Mouse (Mus musculus) limb, embryonic 11.5 days (tissue): ENCODE measurements around the gene Rhebl1. TPM values are rescaled to one million over a fixed set of nuclear protein-coding genes. Genes with fewer than 3 reads are reported as not detected.
"Not testable (repeated sequence)": the region's sequence is repeated elsewhere in the genome, so short reads cannot be mapped to it uniquely, and the experiment has no call there.

Experiments used
- ATAC-seq: fragments of 200-750 bp; cut with Nextera tagmentation; 2 replicates; pipeline ENCODE4 v1.8.0; 2017; ENCODE audit warnings: low read depth; ENCODE audit not compliant: insufficient number of reproducible peaks, low FRiP score, low TSS enrichment
- DNase-seq: peaks from one replicate; pipeline ENCODE4 v3.0.0-alpha.2; 2015; ENCODE audit warnings: low spot score
- H3K27ac ChIP-seq: fragments of 300-500 bp; sonication (generic); replicated peaks from 2 replicates; pipeline ENCODE4 v1.5.1; 2014; ENCODE audit warnings: low read depth, mild to moderate bottlenecking, low read length
- H3K27me3 ChIP-seq: fragments of 300-500 bp; sonication (generic); 2 replicates; pipeline ENCODE4 v1.6.1; 2014; ENCODE audit warnings: mild to moderate bottlenecking, low read length, mixed read lengths; ENCODE audit not compliant: control insufficient read depth, insufficient read depth
- H3K36me3 ChIP-seq: fragments of 300-500 bp; sonication (generic); 2 replicates; pipeline ENCODE4 v1.6.1; 2014; ENCODE audit warnings: mild to moderate bottlenecking, low read length, moderate library complexity, mixed read lengths; ENCODE audit not compliant: control insufficient read depth, insufficient read depth
- H3K4me1 ChIP-seq: fragments of 300-500 bp; sonication (generic); 2 replicates; pipeline ENCODE4 v1.6.1; 2014; ENCODE audit warnings: low read length, mixed read lengths; ENCODE audit not compliant: control insufficient read depth, insufficient read depth
- H3K4me2 ChIP-seq: fragments of 300-500 bp; sonication (generic); 2 replicates; pipeline ENCODE4 v1.6.1; 2014; ENCODE audit warnings: low read depth, mild to moderate bottlenecking, moderate library complexity; ENCODE audit not compliant: severe bottlenecking
- H3K4me3 ChIP-seq: fragments of 300-500 bp; sonication (generic); 2 replicates; pipeline ENCODE4 v1.5.1; 2014; ENCODE audit warnings: low read depth, low read length
- H3K9ac ChIP-seq: fragments of 300-500 bp; sonication (generic); 2 replicates; pipeline ENCODE4 v1.6.1; 2014; ENCODE audit warnings: mild to moderate bottlenecking, low read length
- H3K9me3 ChIP-seq: fragments of 300-500 bp; sonication (generic); 2 replicates; pipeline ENCODE4 v1.6.1; 2016; ENCODE audit warnings: low read length; ENCODE audit not compliant: control insufficient read depth
- WGBS: fragments of 180-500 bp; shearing (Covaris S2); extraction: QIAGEN DNeasy Blood & Tissue Kit; methylation state at CpG from one replicate; pipeline ENCODE4 v1.1.7; 2014; 5-methylcytosine and 5-hydroxymethylcytosine counted together
- polyA plus RNA-seq: library from polyadenylated mRNA; unstranded; fragments of >200 nt; fragmentation: Nextera tagmentation; extraction: Ambion mirVana; gene quantifications from 2 replicates; pipeline ENCODE4 v1.2.1, GENCODE M21; 2014

Gene Rhebl1
- polyA plus RNA-seq, 1 experiment from 2014 or later: 19.8 TPM

DNA sequence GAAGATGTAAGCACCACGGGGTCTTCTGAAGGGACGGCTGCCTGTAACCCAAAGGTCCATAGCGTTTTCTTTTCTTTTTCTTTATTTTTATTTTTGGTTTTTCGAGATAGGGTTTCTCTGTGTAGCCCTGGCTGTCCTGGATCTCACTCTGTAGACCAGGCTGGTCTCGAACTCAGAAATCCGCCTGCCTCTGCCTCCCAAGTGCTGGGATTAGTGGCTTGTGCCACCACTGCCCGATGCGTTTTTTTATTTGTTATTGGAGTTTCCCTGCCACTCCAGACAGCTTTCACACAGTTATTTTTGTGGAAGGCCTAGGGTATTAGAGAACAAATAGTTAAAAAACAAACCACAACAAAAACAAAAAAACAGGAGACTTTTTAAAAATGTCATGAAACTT, 24.2 kb upstream of the Rhebl1 start:
- not testable (repeated sequence) for H3K9me3 ChIP-seq, H3K27ac ChIP-seq, H3K27me3 ChIP-seq, H3K4me1 ChIP-seq, ATAC-seq, DNase-seq, H3K36me3 ChIP-seq
- Histone ChIP-seq H3K4me3 (peak overlapping the region; percentile 95), H3K4me2 (peak overlapping the region; percentile 80), H3K9ac (peak overlapping the region; percentile 83; the same call in 1 of the 2 replicates)
- WGBS: 27% methylated on average over 8 of the region's 8 CpGs

GRCm38 (mm10) chr15:98917538-98918498, 23.5 kb upstream of the Rhebl1 start, which contains the start of gene Lmbr1l:
Lmbr1l (minus strand) TSS chr15:98918231.
- Histone ChIP-seq H3K4me1 (peaks cover 6% of the 10 kb centered on the region), H3K36me3 (peaks cover 2% of the 10 kb centered on the region; the same call in 1 of the 2 replicates), H3K4me3 (peak within 1 kb of the TSS; percentile 95), H3K4me2 (peak within 1 kb of the TSS; percentile 80), H3K27ac (peak within 1 kb of the TSS; percentile 90), H3K9me3 (no peaks in the 10 kb centered on the region), H3K27me3 (no peaks in the 10 kb centered on the region), H3K9ac (peak within 1 kb of the TSS; percentile 83)
- peak; percentile 99 for DNase-seq
- peak; percentile 99 for ATAC-seq
- under 1% methylated on average over 73 of the region's 82 CpGs for WGBS

- H3K4me1 ChIP-seq: peaks cover 6% of the 10 kb centered on the region
- H3K27me3 ChIP-seq: no peaks in the 10 kb centered on the region
- DNase-seq: no peak
- no peak overlapping the region for H3K27ac ChIP-seq
- H3K4me2 ChIP-seq: peak overlapping the region; percentile 80
- H3K36me3 ChIP-seq: peaks cover 7% of the 10 kb centered on the region
- H3K4me3 ChIP-seq: peak overlapping the region; percentile 95
- H3K9ac ChIP-seq: peak overlapping the region; percentile 83
- 0% methylated on average over 14 of the region's 14 CpGs for WGBS
- ATAC-seq: no peak
- no peaks in the 10 kb centered on the region for H3K9me3 ChIP-seq
Measured at GRCm38 (mm10) chr15:98917091-98917490, 22.8 kb upstream of the Rhebl1 start.

DNA sequence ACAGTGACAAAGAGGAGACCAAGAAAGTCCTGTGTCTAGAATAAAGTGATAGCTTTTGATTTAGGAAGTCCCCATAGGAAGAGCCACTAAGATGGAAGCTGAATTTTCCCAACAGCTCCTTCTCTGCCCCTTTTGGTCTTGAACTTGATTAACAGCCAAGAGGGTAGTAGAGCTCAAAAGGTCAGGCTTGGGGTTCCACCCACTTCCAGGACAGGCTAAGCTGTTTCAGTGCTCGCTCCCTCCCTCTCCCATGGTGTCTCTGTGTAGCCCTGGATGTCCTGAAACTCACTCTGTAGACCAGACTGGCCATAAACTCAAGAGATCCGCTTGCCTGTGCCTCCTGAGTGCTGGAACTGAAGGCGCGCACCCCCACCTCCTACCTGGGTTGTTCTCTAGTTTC, 21.7 kb upstream of the Rhebl1 start:
- H3K9me3 ChIP-seq: no peaks in the 10 kb centered on the region
- H3K4me1 ChIP-seq: peaks cover 6% of the 10 kb centered on the region
- H3K4me2 ChIP-seq: no peak overlapping the region; the same call in 1 of the 2 replicates
- no peak overlapping the region for H3K4me3 ChIP-seq
- no peak for DNase-seq
- 89% methylated on average over 4 of the region's 4 CpGs for WGBS
- ATAC-seq: no peak
- no peak overlapping the region for H3K27ac ChIP-seq
- no peak overlapping the region for H3K9ac ChIP-seq
- no peaks in the 10 kb centered on the region for H3K27me3 ChIP-seq
- peaks cover 12% of the 10 kb centered on the region for H3K36me3 ChIP-seq

GRCm38 (mm10) chr15:98914903-98915302, 20.6 kb upstream of the Rhebl1 start:
- no peak for ATAC-seq
- no peaks in the 10 kb centered on the region for H3K9me3 ChIP-seq
- H3K4me2 ChIP-seq: no peak overlapping the region
- H3K4me3 ChIP-seq: no peak overlapping the region
- peaks cover 12% of the 10 kb centered on the region for H3K36me3 ChIP-seq
- H3K4me1 ChIP-seq: peaks cover 6% of the 10 kb centered on the region
- no peak overlapping the region for H3K9ac ChIP-seq
- H3K27ac ChIP-seq: no peak overlapping the region
- 91% methylated on average over 6 of the region's 6 CpGs for WGBS
- H3K27me3 ChIP-seq: no peaks in the 10 kb centered on the region
- no peak for DNase-seq

GRCm38 (mm10) chr15:98904692-98905091, 10.4 kb upstream of the Rhebl1 start:
- H3K36me3 ChIP-seq: peaks cover 12% of the 10 kb centered on the region
- no peaks in the 10 kb centered on the region for H3K4me1 ChIP-seq
- no peaks in the 10 kb centered on the region; the same call in 1 of the 2 replicates for H3K27me3 ChIP-seq
- H3K9me3 ChIP-seq: no peaks in the 10 kb centered on the region
- no peak overlapping the region for H3K4me3 ChIP-seq
- H3K27ac ChIP-seq: no peak overlapping the region
- peak; percentile 84 for DNase-seq
- no peak overlapping the region for H3K9ac ChIP-seq
- H3K4me2 ChIP-seq: no peak overlapping the region
- 33% methylated on average over 10 of the region's 10 CpGs for WGBS
- ATAC-seq: no peak

- peaks cover 4% of the 10 kb centered on the region; the same call in 1 of the 2 replicates for H3K9me3 ChIP-seq
- H3K36me3 ChIP-seq: peaks cover 10% of the 10 kb centered on the region; the same call in 1 of the 2 replicates
- DNase-seq: no peak
- H3K4me1 ChIP-seq: peaks cover 8% of the 10 kb centered on the region
- WGBS: 97% methylated on average over 2 of the region's 2 CpGs
- no peak overlapping the region for H3K9ac ChIP-seq
- no peak overlapping the region for H3K4me2 ChIP-seq
- peaks cover 18% of the 10 kb centered on the region for H3K27me3 ChIP-seq
- H3K4me3 ChIP-seq: no peak overlapping the region
- H3K27ac ChIP-seq: no peak overlapping the region
- no peak for ATAC-seq
Measured at GRCm38 (mm10) chr15:98902600-98902999, 8.3 kb upstream of the Rhebl1 start.

GRCm38 (mm10) chr15:98901530-98901929, 7.2 kb upstream of the Rhebl1 start:
- no peak overlapping the region for H3K9ac ChIP-seq
- 57% methylated on average over 1 of the region's 1 CpGs for WGBS
- ATAC-seq (no peak), DNase-seq (no peak)
- peaks cover 10% of the 10 kb centered on the region; the same call in 1 of the 2 replicates for H3K36me3 ChIP-seq
- no peak overlapping the region for H3K27ac ChIP-seq
- no peak overlapping the region for H3K4me2 ChIP-seq
- H3K27me3 ChIP-seq: peaks cover 29% of the 10 kb centered on the region
- no peak overlapping the region for H3K4me3 ChIP-seq
- H3K9me3 ChIP-seq: peaks cover 4% of the 10 kb centered on the region; the same call in 1 of the 2 replicates
- peaks cover 10% of the 10 kb centered on the region for H3K4me1 ChIP-seq
